Mouse (Mus musculus): ENCODE results near the gene Strbp. TPM values are rescaled to one million over a fixed set of nuclear protein-coding genes. Genes with fewer than 3 reads are reported as not detected.
A peak's percentile ranks its signal among the peaks of the same experiment; 100 is the strongest.

The Strbp gene
- 36.7 and 37.3 TPM in 2 replicates for total RNA-seq (2012; rRNA removed)

DNA sequence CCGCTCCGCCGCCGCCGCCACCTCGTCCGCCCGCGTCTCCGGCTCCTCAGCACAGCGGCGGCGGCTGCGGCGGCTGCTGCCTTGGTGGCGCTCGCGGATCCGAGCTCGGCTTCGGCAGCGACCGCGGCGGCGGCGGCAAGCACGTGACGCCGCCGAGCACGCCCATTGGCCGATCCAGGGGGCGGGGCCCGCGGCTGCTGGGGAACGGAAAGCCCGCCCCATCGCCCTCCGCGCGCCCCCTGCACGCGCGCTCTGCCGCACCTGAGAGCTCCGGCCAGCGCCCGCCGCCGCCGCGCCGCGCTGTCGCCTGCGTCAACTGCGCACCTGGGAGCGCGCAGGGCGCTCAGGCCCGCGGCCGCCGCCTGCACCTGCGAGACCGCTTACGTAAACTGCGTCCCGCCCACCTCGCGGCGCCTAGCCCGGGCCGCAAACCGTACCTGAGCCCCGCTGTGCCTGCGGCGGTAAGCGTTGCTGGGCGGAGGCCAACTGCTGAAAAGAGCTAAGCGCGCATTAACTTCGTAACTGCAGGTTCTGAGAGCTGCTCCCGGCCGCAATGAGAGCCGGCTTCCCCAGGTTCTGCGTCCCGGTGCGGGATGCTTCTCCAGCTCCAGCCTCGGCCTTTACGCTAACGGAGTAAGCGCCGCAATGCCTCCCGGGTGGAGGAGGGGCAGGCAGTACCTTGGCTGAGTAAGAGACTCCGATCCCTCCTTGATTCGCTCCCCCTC lies at the start of gene Strbp:
Gene Strbp, minus strand, starts transcription at position 630 of the 725 bp plus-strand sequence.
- DNase-seq (ENCODE audit: low read depth, low spot score) = peak; percentile 89
- Histone ChIP-seq H3K9me3 (ENCODE audit: control insufficient read depth, insufficient read depth, low read depth, low read length) (no peaks in the 10 kb centered on the region), H3K4me1 (ENCODE audit: control insufficient read depth in 2 of 2, insufficient read depth in 2 of 2, low read length in 2 of 2, poor library complexity in 1 of 2) (peaks cover 0 to 4% of the 10 kb centered on the region in 2 experiments; a peak in 2 of 4 replicates), H3K9ac (ENCODE audit: insufficient read depth, low read depth, low read length, poor library complexity, severe bottlenecking) (peak within 1 kb of the TSS; percentile 91), H3K36me3 (ENCODE audit: control insufficient read depth, insufficient read depth, low read length, poor library complexity, severe bottlenecking) (no peaks in the 10 kb centered on the region), H3K4me3 (ENCODE audit: insufficient read depth in 1 of 2, low read depth in 1 of 2, low read length in 2 of 2, poor library complexity in 1 of 2, severe bottlenecking in 1 of 2) (peak within 1 kb of the TSS; percentile 94 to 96), H3K27ac (ENCODE audit: insufficient read depth, low read depth, low read length, poor library complexity, severe bottlenecking) (peak within 1 kb of the TSS; percentile 78)
- in situ Hi-C loops (cut with MboI; ENCODE audit: low sequenced_read_pairs in 2 of 2, unreplicated experiment in 2 of 2) = no loop called here
- no peak for TF ChIP-seq HCFC1 (IDR thresholded peaks at IDR 0.05; ENCODE audit: borderline replicate concordance, insufficient read depth, low read length)
- no peak for TF ChIP-seq ZC3H11A (IDR thresholded peaks at IDR 0.05; ENCODE audit: borderline replicate concordance, low read depth, low read length)
- TF ChIP-seq CHD2 (IDR thresholded peaks at IDR 0.05; ENCODE audit: low read depth, low read length) = no peak
- TF ChIP-seq MAFK (IDR thresholded peaks at IDR 0.05; ENCODE audit: insufficient read depth, low read depth, low read length) = no peak

DNA sequence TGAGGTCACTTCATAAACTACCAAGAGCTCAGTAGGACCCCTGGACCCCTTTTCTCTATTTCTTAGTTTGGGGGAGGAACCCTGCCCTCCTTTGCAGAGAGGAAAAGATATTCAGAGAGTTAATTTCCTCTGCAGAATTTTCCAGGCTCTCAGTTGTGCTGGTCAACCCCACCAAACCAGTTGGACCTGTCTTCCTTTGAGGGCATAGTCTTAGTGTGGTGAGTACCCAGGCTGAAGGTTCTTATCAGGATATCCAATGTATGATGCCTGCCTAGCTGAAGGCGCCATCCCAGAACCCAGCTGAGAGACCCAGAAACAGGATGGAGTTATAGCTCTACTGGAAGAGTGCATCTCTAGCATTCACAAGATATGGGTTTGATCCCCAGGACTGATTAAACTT lies 47.5 kb upstream of the Strbp start:
- TF ChIP-seq MAFK (IDR thresholded peaks at IDR 0.05; ENCODE audit: insufficient read depth, low read depth, low read length) = no peak
- TF ChIP-seq ZNF384 (IDR thresholded peaks at IDR 0.05; ENCODE audit: low read depth, low read length) = no peak
- TF ChIP-seq ZC3H11A (IDR thresholded peaks at IDR 0.05; ENCODE audit: borderline replicate concordance, low read depth, low read length) = no peak
- no peak for TF ChIP-seq HCFC1 (IDR thresholded peaks at IDR 0.05; ENCODE audit: borderline replicate concordance, insufficient read depth, low read length)
- TF ChIP-seq CHD2 (IDR thresholded peaks at IDR 0.05; ENCODE audit: low read depth, low read length) = no peak
- Histone ChIP-seq H3K4me3 (ENCODE audit: insufficient read depth in 1 of 2, low read depth in 1 of 2, low read length in 2 of 2, poor library complexity in 1 of 2, severe bottlenecking in 1 of 2) (no peak overlapping the region), H3K9me3 (ENCODE audit: control insufficient read depth, insufficient read depth, low read depth, low read length) (no peaks in the 10 kb centered on the region), H3K9ac (ENCODE audit: insufficient read depth, low read depth, low read length, poor library complexity, severe bottlenecking) (no peak overlapping the region), H3K36me3 (ENCODE audit: control insufficient read depth, insufficient read depth, low read length, poor library complexity, severe bottlenecking) (no peaks in the 10 kb centered on the region), H3K27ac (ENCODE audit: insufficient read depth, low read depth, low read length, poor library complexity, severe bottlenecking) (no peak overlapping the region), H3K4me1 (ENCODE audit: control insufficient read depth in 2 of 2, insufficient read depth in 2 of 2, low read length in 2 of 2, poor library complexity in 1 of 2) (peaks cover 3 to 12% of the 10 kb centered on the region in 2 experiments; a peak in 1 of 4 replicates)
- no peak for DNase-seq (ENCODE audit: low read depth, low spot score)
- in situ Hi-C loops (cut with MboI; ENCODE audit: low sequenced_read_pairs in 2 of 2, unreplicated experiment in 2 of 2) = no loop called here

DNA sequence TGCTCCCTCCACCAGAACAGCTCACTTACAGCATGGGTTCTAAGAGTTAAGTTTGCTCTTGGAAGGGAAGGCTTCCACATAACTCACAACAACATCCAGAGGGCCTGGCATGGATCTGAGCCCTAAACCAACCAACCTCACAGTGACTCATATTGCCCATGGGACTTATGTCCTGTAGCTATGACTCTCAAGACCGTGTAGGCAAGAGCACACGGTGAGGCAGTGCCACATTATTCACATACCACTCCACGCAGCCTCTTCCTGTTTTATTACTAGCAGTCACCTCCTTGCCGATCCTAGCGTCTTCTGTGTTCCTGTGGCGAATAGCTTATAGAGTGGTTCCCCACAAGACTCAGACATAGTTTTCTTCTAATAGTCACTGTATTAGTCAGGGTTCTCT lies 45.7 kb upstream of the Strbp start:
- H3K36me3 ChIP-seq (ENCODE audit: control insufficient read depth, insufficient read depth, low read length, poor library complexity, severe bottlenecking) = no peaks in the 10 kb centered on the region
- no peak overlapping the region for H3K9ac ChIP-seq (ENCODE audit: insufficient read depth, low read depth, low read length, poor library complexity, severe bottlenecking)
- no peak for TF ChIP-seq CHD2 (IDR thresholded peaks at IDR 0.05; ENCODE audit: low read depth, low read length)
- no peak for TF ChIP-seq ZC3H11A (IDR thresholded peaks at IDR 0.05; ENCODE audit: borderline replicate concordance, low read depth, low read length)
- TF ChIP-seq HCFC1 (IDR thresholded peaks at IDR 0.05; ENCODE audit: borderline replicate concordance, insufficient read depth, low read length) = no peak
- no peak for TF ChIP-seq MAFK (IDR thresholded peaks at IDR 0.05; ENCODE audit: insufficient read depth, low read depth, low read length)
- TF ChIP-seq ZNF384 (IDR thresholded peaks at IDR 0.05; ENCODE audit: low read depth, low read length) = no peak

DNA sequence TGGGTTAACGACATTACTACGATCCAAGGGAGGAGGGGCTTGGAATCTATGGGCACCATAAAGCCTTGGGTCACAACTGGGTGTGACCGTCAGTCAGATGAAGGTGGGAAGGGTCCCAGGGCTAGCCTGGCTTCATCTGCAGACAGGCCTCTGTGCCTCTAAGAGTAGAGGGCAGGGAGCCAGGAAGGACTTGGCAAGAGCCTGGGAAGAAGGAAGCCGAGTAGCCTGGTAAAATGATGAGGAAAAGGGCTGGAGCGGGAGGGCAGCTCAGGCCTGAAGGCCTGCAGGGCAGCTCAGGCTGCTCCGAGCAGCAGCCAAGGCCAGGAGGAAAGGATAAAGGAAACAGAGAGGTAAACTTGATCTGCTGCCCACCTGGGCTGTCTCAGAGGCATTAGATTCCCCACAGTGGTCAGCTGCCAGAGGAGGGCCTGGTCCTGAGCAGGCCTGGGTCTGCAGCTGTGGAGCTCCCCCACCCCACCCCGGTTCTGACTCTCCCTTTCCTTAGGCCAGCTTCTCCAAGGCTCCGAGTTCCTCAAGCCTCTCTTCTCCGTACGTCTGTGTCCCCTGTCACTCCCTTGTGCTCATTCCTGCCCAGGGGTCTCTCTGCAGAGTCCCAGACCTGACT lies 44.9 kb upstream of the Strbp start:
- H3K9me3 ChIP-seq (ENCODE audit: control insufficient read depth, insufficient read depth, low read depth, low read length) = no peaks in the 10 kb centered on the region
- no peak overlapping the region for H3K4me3 ChIP-seq (ENCODE audit: insufficient read depth in 1 of 2, low read depth in 1 of 2, low read length in 2 of 2, poor library complexity in 1 of 2, severe bottlenecking in 1 of 2)
- no peak for DNase-seq (ENCODE audit: low read depth, low spot score)
- H3K27ac ChIP-seq (ENCODE audit: insufficient read depth, low read depth, low read length, poor library complexity, severe bottlenecking) = no peak overlapping the region
- H3K9ac ChIP-seq (ENCODE audit: insufficient read depth, low read depth, low read length, poor library complexity, severe bottlenecking) = no peak overlapping the region
- H3K4me1 ChIP-seq (ENCODE audit: control insufficient read depth in 2 of 2, insufficient read depth in 2 of 2, low read length in 2 of 2, poor library complexity in 1 of 2) = peaks cover 0 to 3% of the 10 kb centered on the region in 2 experiments; a peak in 1 of 4 replicates
- in situ Hi-C loops (cut with MboI; ENCODE audit: low sequenced_read_pairs in 2 of 2, unreplicated experiment in 2 of 2) = no loop called here
- no peaks in the 10 kb centered on the region for H3K36me3 ChIP-seq (ENCODE audit: control insufficient read depth, insufficient read depth, low read length, poor library complexity, severe bottlenecking)
- no peak for TF ChIP-seq ZNF384 (IDR thresholded peaks at IDR 0.05; ENCODE audit: low read depth, low read length)
- TF ChIP-seq ZC3H11A (IDR thresholded peaks at IDR 0.05; ENCODE audit: borderline replicate concordance, low read depth, low read length) = no peak
- no peak for TF ChIP-seq MAFK (IDR thresholded peaks at IDR 0.05; ENCODE audit: insufficient read depth, low read depth, low read length)
- TF ChIP-seq HCFC1 (IDR thresholded peaks at IDR 0.05; ENCODE audit: borderline replicate concordance, insufficient read depth, low read length) = no peak
- no peak for TF ChIP-seq CHD2 (IDR thresholded peaks at IDR 0.05; ENCODE audit: low read depth, low read length)

More for the DNA sequence above, 45.7 kb upstream of the Strbp start:
- Histone ChIP-seq H3K27ac (ENCODE audit: insufficient read depth, low read depth, low read length, poor library complexity, severe bottlenecking) (no peak overlapping the region), H3K9me3 (ENCODE audit: control insufficient read depth, insufficient read depth, low read depth, low read length) (no peaks in the 10 kb centered on the region), H3K4me3 (ENCODE audit: insufficient read depth in 1 of 2, low read depth in 1 of 2, low read length in 2 of 2, poor library complexity in 1 of 2, severe bottlenecking in 1 of 2) (no peak overlapping the region), H3K4me1 (ENCODE audit: control insufficient read depth in 2 of 2, insufficient read depth in 2 of 2, low read length in 2 of 2, poor library complexity in 1 of 2) (peaks cover 0 to 3% of the 10 kb centered on the region in 2 experiments; a peak in 1 of 4 replicates)
- DNase-seq (ENCODE audit: low read depth, low spot score) = no peak
- in situ Hi-C loops (cut with MboI; ENCODE audit: low sequenced_read_pairs in 2 of 2, unreplicated experiment in 2 of 2) = no loop called here

All from ES-E14 (cell line).